Mouse (Mus musculus) spleen, postnatal 4 days (tissue): ENCODE measurements at regions not wholly inside any gene's neighbourhood (a gene's known extent, or its start where the extent isn't known, plus 50 kb on each side); places are given as distances from the start of the nearest gene placed in this dataset.

Source experiments
- DNase-seq, 2 experiments: peaks; one replicate each; pipeline ENCODE4 v3.0.0; 2022; ENCODE audit warnings: low spot score in 2 of 2

DNA sequence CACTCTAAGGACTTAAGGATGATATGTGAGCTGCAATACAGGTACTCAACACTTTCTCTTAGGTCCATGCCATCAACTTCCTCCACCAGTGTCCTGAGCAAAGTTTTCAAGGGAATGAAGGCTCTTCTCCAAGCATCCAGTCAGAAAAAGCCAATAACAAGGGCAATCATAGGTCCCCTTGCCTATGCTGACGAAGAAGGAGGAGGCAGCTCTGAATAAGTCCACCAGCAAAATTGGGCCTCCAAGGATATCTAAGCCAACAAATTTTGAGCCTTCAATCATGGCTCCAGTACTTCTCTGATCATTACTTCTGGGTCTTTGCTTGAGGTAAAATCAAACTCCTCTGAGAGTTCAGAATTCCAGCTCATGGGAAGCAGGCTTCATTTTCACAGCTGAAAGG, 293.1 kb downstream of the Snurf start:
- DNase-seq: peak; percentile 24 to 72
